Mouse (Mus musculus) liver, postnatal 0 days (tissue): ENCODE measurements at regions not wholly inside any gene's neighbourhood (a gene's known extent, or its start where the extent isn't known, plus 50 kb on each side); places are given as distances from the start of the nearest gene placed in this dataset.

Experiments
- ATAC-seq: fragments of 200-750 bp; cut with Nextera tagmentation; 2 replicates; pipeline ENCODE4 v1.8.0; 2017; ENCODE audit warnings: mild to moderate bottlenecking, moderate library complexity
- DNase-seq: peaks from one replicate; pipeline ENCODE4 v3.0.0-alpha.2; 2016
- H3K27ac ChIP-seq: fragments of 300-500 bp; sonication (generic); 2 replicates; pipeline ENCODE4 v1.5.1; 2014; ENCODE audit warnings: antibody characterized with exemption, moderate library complexity, mild to moderate bottlenecking, low read depth
- H3K27me3 ChIP-seq: fragments of 300-500 bp; sonication (generic); 2 replicates; pipeline ENCODE4 v1.6.1; 2014; ENCODE audit warnings: low read length, control low read depth, mixed read lengths; ENCODE audit not compliant: insufficient read depth
- H3K36me3 ChIP-seq: fragments of 300-500 bp; sonication (generic); replicated peaks from 2 replicates; pipeline ENCODE4 v1.6.1; 2014; ENCODE audit warnings: mild to moderate bottlenecking, control low read depth, low read length, moderate library complexity, mixed read lengths; ENCODE audit not compliant: insufficient read depth
- H3K4me1 ChIP-seq: fragments of 300-500 bp; sonication (generic); 2 replicates; pipeline ENCODE4 v1.6.1; 2014; ENCODE audit warnings: antibody characterized with exemption, mild to moderate bottlenecking, control low read depth; ENCODE audit not compliant: insufficient read depth
- H3K4me2 ChIP-seq: fragments of 300-500 bp; sonication (generic); 2 replicates; pipeline ENCODE4 v1.6.1; 2014; ENCODE audit warnings: low read depth, mild to moderate bottlenecking, low read length, moderate library complexity, mixed read lengths
- H3K4me3 ChIP-seq: fragments of 300-500 bp; sonication (generic); 2 replicates; pipeline ENCODE4 v1.5.1; 2014; ENCODE audit warnings: low read depth, low read length
- H3K9ac ChIP-seq: fragments of 300-500 bp; sonication (generic); replicated peaks from 2 replicates; pipeline ENCODE4 v1.6.1; 2014; ENCODE audit warnings: mild to moderate bottlenecking, moderate library complexity
- H3K9me3 ChIP-seq: fragments of 300-500 bp; sonication (generic); 2 replicates; pipeline ENCODE4 v1.6.1; 2016; ENCODE audit warnings: mild to moderate bottlenecking, control low read depth, low read length, mixed read lengths
- CTCF ChIP-seq: sonication (generic); IDR thresholded peaks from 2 replicates; pipeline ENCODE4 v1.5.1; 2016; ENCODE audit warnings: antibody characterized with exemption, low read depth
- EP300 ChIP-seq: IDR thresholded peaks from 2 replicates; pipeline ENCODE4 v1.6.1; 2016; ENCODE audit warnings: antibody characterized with exemption, low read depth, mild to moderate bottlenecking
- WGBS: fragments of 180-500 bp; shearing (Covaris S2); extraction: QIAGEN DNeasy Blood & Tissue Kit; methylation state at CpG from one replicate; pipeline ENCODE4 v1.1.7; 2014; ENCODE audit not compliant: insufficient replicate concordance; 5-methylcytosine and 5-hydroxymethylcytosine counted together

- ATAC-seq: peak; percentile 68
- TF ChIP-seq EP300 (peak; percentile 38; the same call in 1 of the 2 replicates), CTCF (no peak)
- DNase-seq: no peak
These were observed 382.3 kb upstream of the Npvf start for GRCm38 (mm10) chr6:51036553-51036952.

GRCm38 (mm10) chr6:51036956-51037355, 382.7 kb upstream of the Npvf start:
- no peaks in the 10 kb centered on the region for H3K27me3 ChIP-seq
- TF ChIP-seq CTCF (no peak), EP300 (no peak)
- H3K4me1 ChIP-seq: no peaks in the 10 kb centered on the region
- H3K9me3 ChIP-seq: no peaks in the 10 kb centered on the region
- H3K4me3 ChIP-seq: no peak overlapping the region
- DNase-seq: no peak
- H3K27ac ChIP-seq: peak overlapping the region; percentile 35; the same call in 1 of the 2 replicates
- no peaks in the 10 kb centered on the region for H3K36me3 ChIP-seq
- no peak overlapping the region for H3K4me2 ChIP-seq
- ATAC-seq: no peak
- H3K9ac ChIP-seq: no peak overlapping the region
- WGBS: 62% methylated on average over 4 of the region's 4 CpGs

More at GRCm38 (mm10) chr6:51036553-51036952, 382.3 kb upstream of the Npvf start:
- H3K36me3 ChIP-seq: no peaks in the 10 kb centered on the region
- H3K4me3 ChIP-seq: no peak overlapping the region
- H3K9ac ChIP-seq: no peak overlapping the region
- WGBS: 37% methylated on average over 1 of the region's 1 CpGs
- no peak overlapping the region for H3K4me2 ChIP-seq
- H3K27ac ChIP-seq: no peak overlapping the region
- no peaks in the 10 kb centered on the region for H3K27me3 ChIP-seq
- H3K9me3 ChIP-seq: no peaks in the 10 kb centered on the region
- H3K4me1 ChIP-seq: no peaks in the 10 kb centered on the region

GRCm38 (mm10) chr6:51039486-51040180, 385.4 kb upstream of the Npvf start:
- DNase-seq: no peak
- WGBS: 85% methylated on average over 20 of the region's 20 CpGs
- Histone ChIP-seq H3K4me3 (no peak overlapping the region), H3K9me3 (no peaks in the 10 kb centered on the region), H3K9ac (no peak overlapping the region), H3K27me3 (no peaks in the 10 kb centered on the region), H3K4me1 (no peaks in the 10 kb centered on the region), H3K27ac (no peak overlapping the region), H3K36me3 (no peaks in the 10 kb centered on the region), H3K4me2 (no peak overlapping the region)
- TF ChIP-seq EP300 (no peak), CTCF (no peak)
- no peak for ATAC-seq

- WGBS: 83% methylated on average over 7 of the region's 7 CpGs
- ATAC-seq: no peak
- no peaks in the 10 kb centered on the region for H3K9me3 ChIP-seq
- no peaks in the 10 kb centered on the region for H3K4me1 ChIP-seq
- no peak for DNase-seq
- no peak for TF ChIP-seq EP300
- no peak for TF ChIP-seq CTCF
- no peaks in the 10 kb centered on the region for H3K27me3 ChIP-seq
- no peak overlapping the region for H3K4me2 ChIP-seq
- no peak overlapping the region for H3K4me3 ChIP-seq
- no peak overlapping the region for H3K27ac ChIP-seq
- no peaks in the 10 kb centered on the region for H3K36me3 ChIP-seq
- no peak overlapping the region for H3K9ac ChIP-seq
These were observed 388.5 kb upstream of the Nfe2l3 start for GRCm38 (mm10) chr6:51043970-51044369.

GRCm38 (mm10) chr6:51044873-51045272, 387.6 kb upstream of the Nfe2l3 start:
- Histone ChIP-seq H3K4me2 (no peak overlapping the region), H3K36me3 (no peaks in the 10 kb centered on the region), H3K4me3 (no peak overlapping the region), H3K4me1 (no peaks in the 10 kb centered on the region), H3K27me3 (no peaks in the 10 kb centered on the region), H3K9me3 (no peaks in the 10 kb centered on the region), H3K27ac (no peak overlapping the region), H3K9ac (no peak overlapping the region)
- DNase-seq (no peak), ATAC-seq (no peak)
- WGBS: 83% methylated on average over 14 of the region's 14 CpGs
- TF ChIP-seq EP300: no peak
- no peak for TF ChIP-seq CTCF

- no peak overlapping the region for H3K4me2 ChIP-seq
- WGBS: 79% methylated on average over 5 of the region's 5 CpGs
- H3K4me1 ChIP-seq: no peaks in the 10 kb centered on the region
- no peak overlapping the region for H3K9ac ChIP-seq
- TF ChIP-seq CTCF: no peak
- no peak for TF ChIP-seq EP300
- H3K27ac ChIP-seq: no peak overlapping the region
- no peak overlapping the region for H3K4me3 ChIP-seq
- ATAC-seq (no peak), DNase-seq (no peak)
- H3K36me3 ChIP-seq: no peaks in the 10 kb centered on the region
- no peaks in the 10 kb centered on the region for H3K9me3 ChIP-seq
- H3K27me3 ChIP-seq: no peaks in the 10 kb centered on the region
These were observed 380.0 kb upstream of the Nfe2l3 start for GRCm38 (mm10) chr6:51052451-51052921.
